Mouse (Mus musculus): ENCODE data around the gene Kif17. TPM values are rescaled to one million over a fixed set of nuclear protein-coding genes. Genes with fewer than 3 reads are reported as not detected.
"Not testable (repeated sequence)": the region's sequence is repeated elsewhere in the genome, so short reads cannot be mapped to it uniquely, and the experiment has no call there.

Kif17 gene
- total RNA-seq, 2 experiments from 2014 or later = 2.8 to 3.6 TPM

DNA sequence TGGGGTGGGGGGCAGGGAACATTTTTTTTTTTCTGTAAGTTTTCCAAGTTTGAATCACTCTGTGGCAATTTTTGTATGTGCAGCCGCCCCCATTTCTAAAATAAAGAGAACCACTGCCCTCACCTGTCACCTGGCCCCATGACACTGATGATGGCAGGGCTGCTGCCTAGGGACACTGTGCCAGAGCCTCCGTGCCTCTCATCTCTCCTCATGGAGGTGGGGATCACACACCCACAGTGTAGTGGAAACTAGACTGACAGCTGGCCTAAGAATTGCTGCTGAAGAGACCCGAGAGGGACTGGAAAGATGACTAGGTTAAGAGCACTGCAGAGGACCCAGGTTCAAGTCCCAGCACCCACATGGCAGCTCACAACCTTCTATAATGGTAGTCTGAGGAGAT is 61.9 kb downstream of the Kif17 start:
- no peak for DNase-seq (ENCODE audit: low spot score in 2 of 2)

DNA sequence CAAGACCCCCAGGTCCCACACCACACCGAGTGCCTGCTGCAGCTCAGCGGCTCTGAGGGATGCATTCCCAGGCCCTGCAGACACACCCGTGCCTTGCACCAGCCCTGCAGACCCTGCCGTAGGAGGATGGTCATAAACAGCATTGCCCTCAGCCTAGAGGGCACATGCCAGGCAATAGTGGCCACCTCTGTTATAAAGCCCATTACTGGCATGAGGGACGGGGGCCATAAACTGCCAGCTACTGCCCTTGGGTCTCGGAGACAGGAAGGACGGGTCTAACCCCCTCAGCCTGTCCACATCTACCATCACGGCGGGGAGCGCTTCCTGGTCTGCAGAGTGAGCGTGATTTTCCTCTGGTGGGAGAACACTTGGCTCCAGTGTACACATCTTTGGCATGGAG is 62.8 kb downstream of the Kif17 start:
- DNase-seq (ENCODE audit: low spot score in 2 of 2) = no peak

DNA sequence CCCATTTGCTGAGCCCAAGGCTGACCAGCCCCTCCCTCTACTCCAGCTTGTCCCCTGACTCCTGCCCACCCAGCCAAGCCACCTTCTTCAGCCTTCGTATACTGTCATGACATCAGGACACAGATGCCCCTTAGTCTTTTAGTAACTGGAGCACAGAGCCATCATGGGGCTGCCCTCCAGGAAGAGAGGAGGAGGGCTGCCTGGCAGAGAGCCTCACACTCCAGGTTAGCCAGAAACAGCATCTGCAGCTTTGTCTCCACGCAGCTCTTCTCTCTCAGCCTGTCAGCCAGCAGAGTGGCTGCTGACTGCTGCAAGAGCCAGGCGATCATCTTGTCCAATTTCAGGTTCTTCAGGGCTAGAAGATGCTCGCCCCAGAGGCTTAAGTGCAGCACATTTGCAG is 63.6 kb downstream of the Kif17 start:
- no peak for DNase-seq (ENCODE audit: low spot score in 2 of 2)

DNA sequence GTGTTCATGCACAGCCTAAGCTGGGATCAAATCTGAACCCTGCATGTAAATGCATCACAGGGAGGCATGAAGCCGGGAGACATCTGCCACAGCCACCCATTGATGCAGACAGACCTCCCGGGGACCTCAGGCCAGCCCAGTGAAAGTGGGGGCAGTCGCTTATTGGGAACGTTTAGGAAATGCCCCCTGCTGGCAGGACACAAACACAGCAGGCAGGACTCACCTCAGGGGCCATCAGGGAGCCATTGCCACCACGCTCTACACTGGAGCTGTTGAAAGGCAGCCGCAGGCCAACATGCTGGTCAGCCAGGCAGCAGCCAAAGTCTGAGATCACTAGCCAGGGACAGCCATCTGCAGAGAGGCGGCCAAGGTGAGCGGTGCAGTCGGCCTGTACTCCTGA is 65.5 kb downstream of the Kif17 start:
- no peak for DNase-seq (ENCODE audit: low spot score in 2 of 2)

DNA sequence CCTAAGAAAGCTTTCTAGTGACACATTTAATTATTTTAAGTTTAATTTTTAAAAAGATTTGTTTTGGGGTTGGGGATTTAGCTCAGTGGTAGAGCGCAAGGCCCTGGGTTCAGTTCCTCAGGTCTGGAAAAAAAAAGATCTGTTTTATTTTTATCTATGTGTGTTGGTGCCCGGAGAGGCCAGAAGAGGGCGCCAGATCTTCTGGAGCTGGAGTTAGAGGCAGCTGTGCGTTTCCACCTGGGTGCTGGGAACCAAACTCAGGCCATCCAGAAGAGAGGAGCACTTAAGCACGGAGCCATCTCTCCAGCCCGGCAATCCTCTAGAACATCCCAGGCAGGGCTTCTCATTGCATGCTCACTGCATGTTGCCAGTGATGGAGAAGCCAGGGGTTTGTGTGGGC is 66.1 kb downstream of the Kif17 start:
- no peak for DNase-seq (ENCODE audit: low spot score in 2 of 2)

DNA sequence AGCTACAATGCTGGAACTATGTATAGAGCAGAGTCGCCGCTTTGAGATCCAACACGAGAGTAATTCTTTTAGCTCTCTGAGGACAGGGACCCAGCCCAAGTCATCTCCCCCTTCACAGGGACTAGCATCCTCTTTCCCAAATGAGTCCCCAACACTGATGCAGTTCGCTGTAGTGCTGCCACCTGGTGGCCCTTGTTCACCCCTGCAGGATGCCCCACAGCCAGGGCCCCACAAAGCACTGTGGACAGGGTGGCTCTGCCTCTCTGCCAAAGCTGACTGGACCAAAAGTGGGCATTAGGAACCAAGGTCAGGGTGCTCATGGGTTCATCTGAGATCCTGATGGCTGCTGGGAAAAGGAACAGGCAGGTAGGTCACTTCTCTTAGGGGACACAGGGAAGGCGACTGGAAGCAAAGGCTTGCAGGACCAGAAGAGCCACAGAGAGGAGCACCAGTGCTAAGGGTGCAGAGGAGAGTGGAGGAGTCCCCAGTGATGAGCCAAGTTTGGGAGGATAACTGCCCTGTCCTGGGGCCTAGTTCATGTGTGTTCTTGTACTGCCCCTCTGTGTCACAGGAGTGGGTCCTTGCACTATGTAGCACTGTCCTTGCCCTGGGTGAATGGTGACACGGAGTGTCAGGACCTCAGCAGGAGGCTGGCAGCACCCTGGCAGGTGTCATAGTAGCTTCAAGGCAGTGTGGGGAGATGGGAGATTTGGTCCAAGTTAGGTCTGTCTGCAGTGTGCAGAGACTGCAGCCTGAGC is 68.5 kb downstream of the Kif17 start:
- peak; percentile 50 to 61 for DNase-seq (ENCODE audit: low spot score in 2 of 2)

DNA sequence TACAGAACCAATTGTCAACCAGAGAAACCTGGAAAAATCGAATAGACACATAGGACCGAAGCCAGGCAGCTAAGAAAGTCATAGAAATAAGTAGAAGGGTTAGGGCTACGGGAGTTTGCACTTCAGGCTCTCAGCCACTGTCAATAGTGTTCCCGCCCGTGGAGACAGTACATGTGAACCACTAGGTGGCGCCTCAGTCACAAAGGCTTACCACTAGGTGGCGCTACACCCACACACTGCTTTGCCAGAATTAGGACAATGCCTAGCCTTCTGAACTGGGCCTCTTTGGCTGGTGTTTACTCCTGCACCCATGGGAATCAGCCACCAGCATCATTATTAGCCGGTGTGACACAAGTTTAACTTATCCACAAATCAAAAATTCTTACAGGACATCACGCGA is 69.3 kb downstream of the Kif17 start:
- peak; percentile 85 to 88 for DNase-seq (ENCODE audit: low spot score in 2 of 2)

DNA sequence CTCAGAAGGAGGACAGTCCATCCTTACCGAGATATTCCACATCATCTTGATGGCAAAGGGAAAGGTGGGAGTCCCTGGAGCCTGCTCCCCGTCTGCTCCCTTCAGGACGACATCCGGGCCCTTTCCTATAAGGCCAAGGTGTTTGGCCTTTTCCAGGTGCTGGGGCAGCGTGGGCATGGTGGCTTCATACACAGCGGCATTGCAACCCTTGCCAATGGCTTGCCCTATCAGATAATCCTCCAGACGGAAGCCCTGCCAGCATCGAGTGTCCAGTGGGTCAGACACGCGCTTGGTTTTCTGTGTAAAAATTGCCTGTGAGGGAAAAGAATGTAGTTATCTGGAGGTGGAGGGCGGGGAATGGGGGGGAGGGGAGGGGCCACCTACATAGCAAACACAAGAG is 70.5 kb downstream of the Kif17 start:
- no peak for DNase-seq (ENCODE audit: low spot score in 2 of 2)

DNA sequence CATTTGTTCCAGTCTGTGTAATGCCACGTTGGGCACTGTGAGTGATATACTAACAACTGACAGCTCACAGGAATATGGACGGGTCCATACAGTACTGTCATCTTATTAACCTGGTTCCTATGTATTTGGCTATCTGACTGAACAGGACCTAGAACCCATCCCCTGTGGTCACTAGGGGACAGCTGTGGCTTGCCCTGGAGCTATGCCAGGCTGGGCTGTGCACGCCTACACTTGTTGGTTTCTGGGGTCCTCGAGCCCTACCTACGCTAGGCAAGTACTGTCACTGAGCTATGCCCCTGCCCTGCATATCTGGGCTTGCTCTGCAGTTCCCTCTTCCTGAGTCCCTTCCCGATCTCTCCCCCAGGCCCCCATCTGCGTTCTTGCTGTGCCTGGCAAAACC is 71.3 kb downstream of the Kif17 start:
- DNase-seq (ENCODE audit: low spot score in 2 of 2) = no peak

DNA sequence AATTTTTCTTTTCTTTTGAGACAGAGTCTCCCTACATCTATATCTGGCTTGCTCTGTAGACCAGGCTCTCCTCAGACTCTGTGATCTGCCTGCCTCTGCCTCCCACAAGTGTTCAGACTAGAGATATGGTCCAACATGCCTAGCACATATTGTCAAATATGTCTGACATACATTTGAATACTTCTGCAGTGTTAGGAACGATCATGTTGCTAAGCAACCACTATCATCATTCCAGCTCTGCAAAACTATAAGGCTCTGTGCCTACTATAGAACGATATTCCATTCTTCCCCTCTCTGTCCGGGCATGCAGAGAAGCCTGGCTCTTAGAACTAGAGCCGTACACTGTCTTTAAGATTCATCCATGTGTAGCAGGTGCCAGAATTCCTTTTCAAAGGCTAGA is 72.5 kb downstream of the Kif17 start:
- no peak for DNase-seq (ENCODE audit: low spot score in 2 of 2)

DNA sequence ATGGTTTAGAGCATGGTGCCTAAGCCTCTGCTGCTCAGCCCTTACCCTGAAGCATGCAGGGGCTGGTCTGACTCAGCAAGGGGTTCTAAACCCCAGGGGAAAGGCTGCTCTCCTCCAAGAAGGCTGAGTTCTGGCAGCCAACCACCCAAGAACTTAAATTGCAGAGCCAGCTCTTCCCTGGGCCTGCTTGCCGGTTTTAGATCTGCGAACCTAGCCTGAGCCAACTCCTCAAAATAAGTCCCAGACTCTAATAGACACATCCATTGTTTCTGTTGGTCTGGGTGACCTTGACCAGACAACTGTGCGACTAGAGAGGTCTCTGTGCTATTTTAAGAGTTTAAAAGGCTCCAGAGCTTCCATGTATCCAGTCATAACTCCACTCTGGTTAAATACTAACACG is 73.5 kb downstream of the Kif17 start:
- no peak for DNase-seq (ENCODE audit: low spot score in 2 of 2)

DNA sequence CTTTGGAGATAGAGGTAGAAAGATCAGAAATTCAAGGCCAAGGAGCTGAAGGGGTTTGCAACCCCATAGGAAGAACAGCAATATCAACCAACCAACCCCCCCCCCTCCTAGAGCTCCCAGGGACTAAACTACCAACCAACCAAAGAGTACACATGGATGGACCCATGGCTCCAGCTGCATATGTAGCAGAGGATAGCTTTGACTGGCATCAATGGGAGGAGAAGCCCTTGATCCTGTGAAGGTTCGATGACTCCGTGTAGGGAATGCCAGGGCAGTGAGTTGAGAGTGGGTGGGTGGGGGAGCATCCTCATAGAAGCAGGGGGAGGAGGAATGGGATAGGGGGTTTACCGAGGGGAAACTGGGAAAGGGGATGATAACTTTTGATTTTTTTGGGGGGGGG is 74.2 kb downstream of the Kif17 start:
- no peak for DNase-seq (ENCODE audit: low spot score in 2 of 2)

DNA sequence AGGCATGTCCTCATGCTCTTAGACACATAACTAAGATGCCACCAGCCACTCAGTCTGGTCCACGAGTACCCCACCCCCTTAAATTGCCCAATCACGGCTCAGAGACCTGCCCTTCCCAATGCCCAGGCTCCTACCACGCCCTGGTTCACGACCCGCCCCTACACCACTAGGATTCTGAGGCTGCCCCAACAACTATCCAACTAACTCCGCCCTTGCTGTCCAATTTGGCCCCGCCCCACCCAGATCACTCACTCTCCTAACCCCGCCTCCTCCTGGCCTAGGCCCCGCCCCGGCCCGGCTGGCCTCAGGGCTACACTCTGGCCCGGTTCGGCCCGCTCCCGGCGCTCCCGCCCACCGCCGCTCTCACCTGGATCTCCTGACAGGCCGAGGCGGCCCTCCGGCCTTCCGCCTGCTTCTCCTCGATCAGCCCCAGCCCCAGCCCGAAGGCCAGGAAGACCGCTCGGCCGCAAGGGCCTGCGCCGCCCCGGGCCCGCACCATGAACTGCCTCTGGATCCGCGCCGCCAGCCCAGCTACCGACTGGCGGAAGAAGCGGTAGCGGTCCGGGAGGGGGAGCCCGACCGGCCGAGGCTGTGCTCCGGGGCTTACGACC is 75.3 kb downstream of the Kif17 start:
- peak; percentile 97 to 98 for DNase-seq (ENCODE audit: low spot score in 2 of 2)

DNA sequence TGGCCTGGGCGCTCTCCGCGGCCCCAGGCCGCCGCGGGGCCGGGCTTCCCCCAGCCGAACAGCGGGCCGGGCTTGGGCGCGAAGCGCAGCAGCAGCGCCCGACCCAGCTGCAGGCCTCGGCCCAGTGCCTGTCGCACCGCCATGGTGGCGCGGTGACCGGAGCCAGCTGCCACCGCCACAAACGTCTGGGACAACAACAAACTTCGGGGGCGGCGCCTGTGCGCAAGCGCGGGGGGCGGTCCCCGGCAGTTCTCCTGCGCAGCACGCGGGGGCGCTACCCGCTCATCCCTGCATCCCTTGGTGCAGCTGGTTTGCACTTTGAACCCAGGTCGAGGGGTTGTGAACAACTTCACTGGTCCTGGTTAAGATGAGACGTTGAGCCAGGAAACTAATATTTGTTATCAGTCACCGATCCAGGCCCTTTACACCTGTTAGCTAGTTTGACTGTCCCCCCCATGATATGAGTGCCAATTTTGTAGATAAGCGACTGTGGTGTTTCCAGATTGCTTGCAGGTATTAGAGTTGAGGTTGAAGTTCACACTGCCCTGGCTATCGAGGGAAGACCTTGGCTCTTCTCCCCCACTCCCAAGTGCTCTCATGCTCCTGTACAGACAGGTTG is 76.0 kb downstream of the Kif17 start, which contains the start of gene Pink1:
Pink1 (minus strand) TSS at position 231 of the 619 bp plus-strand sequence.
- peak; percentile 92 to 95 for DNase-seq (ENCODE audit: low spot score in 2 of 2)

DNA sequence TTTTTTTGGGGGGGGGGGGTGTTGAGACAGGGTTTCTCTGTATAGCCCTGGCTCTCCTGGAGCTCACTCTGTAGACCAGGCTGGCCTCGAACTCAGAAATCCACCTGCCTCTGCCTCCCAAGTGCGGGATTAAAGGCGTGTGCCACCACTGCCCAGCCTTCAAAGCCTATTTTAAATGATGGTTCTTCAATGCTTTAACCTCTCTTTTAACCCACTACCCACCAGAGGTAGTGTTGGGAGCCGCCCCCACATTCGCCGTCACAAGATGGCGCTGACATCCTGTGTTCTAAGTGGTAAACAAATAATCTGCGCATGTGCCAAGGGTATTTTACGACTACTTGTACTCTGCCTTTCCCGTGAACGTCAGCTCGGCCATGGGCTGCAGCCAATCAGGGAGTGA is 76.9 kb downstream of the Kif17 start:
- DNase-seq (ENCODE audit: low spot score in 2 of 2) = not testable (repeated sequence)

DNA sequence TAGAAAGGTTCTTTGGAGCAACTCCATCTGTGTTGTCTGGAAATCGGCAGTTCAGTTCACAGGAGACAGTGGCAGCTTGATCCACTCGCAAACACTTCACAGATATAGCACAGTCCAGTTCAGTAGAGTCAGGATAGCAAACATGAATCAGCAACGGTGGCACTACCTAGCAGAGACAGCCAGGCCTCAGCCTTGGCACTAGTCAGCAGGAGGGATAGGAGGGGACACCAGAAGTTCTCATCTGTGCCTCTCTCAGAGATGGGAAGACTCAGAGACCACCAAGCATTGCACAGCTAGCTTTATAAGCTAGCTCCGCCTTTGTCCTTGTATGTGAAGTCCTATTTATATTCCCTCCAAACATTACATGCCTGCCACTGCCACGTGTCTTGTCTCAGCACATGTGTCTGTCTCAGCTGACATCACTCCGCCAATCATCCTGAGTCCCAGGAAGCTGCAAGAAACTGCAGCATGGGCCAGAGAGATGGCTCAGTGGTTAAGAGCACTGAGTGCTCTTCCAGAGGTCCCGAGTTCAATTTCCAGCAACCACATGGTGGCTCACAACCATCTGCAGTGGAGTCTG is 77.7 kb downstream of the Kif17 start:
- DNase-seq (ENCODE audit: low spot score in 2 of 2) = no peak

DNA sequence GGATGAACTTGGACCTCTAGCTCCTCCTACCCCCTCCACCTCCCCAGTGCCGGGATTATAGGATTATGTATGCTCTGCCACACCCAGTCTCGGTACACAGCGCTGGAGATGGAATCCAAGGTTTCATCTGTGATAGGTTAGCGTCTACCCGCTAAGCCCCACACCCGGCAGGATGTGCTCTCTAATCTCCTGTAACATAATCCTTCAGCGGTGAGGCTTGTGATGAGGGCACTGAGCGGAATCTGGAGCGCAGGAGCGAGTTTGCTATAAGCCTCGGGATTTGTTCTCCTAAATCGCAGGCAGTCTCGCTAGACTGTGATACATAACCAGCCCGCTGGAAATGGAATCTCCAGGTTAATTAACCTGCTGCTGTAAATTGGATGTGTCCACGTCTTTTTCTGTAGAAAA is 80.0 kb downstream of the Kif17 start:
- DNase-seq (ENCODE audit: low spot score in 2 of 2) = no peak

DNA sequence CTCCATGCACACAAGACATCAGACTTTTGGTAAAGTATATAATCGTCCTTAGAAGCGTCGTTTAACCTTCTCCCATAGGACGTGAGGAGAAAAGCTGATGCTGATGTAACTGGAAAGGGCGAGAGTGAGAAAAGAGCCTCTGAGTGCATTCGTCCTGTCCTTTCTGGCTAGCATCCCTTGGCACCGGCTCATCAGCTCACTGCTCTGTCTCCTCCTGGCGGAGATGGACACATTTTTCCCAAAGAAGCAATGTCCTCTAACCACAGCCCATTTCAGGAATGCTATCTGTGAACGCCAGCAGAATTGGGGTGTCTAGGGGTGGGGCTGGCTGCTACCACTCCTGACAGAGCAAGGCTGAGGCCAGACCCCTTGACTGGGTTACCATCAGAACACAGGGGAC is 81.4 kb downstream of the Kif17 start:
- no peak for DNase-seq (ENCODE audit: low spot score in 2 of 2)

DNA sequence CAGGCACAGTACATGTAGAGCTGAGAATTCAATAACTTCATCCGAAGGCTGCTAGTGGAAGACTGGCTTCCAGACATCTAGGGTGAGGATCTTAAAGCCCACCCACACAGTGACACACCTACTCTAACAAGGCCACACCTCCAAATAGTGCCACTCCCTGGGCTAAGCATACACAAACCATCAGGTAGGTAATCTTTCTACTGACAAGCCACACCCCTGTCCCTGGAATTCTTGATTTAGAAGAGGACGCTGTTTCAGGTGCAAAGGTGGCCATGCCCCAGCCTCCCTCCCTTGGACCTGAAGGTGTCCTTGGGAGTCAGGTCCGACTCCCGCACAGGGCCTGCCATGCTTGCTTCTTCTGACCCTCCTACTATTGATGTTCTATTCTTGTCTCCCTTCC is 82.9 kb downstream of the Kif17 start:
- DNase-seq (ENCODE audit: low spot score in 2 of 2) = no peak

DNA sequence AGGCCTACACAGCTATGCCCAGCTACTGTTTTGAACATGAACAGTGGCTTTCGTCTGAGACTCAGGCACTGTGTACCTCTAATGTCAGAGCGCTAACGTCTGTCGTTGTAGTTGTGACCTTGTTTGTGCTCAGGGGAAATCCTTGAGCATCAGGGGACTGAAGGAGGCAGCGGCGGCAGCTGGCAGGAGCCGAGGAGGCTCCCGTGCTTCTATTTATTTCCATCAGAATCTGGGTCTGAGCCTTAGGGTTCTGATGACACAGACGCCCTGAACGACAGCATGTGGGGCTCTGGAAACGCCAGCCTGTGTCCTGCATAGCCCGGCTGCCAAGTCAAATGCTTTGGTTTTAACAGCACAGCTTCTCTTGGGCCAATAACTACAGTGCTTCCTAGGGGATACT is 84.8 kb downstream of the Kif17 start:
- DNase-seq (ENCODE audit: low spot score in 2 of 2) = no peak

DNA sequence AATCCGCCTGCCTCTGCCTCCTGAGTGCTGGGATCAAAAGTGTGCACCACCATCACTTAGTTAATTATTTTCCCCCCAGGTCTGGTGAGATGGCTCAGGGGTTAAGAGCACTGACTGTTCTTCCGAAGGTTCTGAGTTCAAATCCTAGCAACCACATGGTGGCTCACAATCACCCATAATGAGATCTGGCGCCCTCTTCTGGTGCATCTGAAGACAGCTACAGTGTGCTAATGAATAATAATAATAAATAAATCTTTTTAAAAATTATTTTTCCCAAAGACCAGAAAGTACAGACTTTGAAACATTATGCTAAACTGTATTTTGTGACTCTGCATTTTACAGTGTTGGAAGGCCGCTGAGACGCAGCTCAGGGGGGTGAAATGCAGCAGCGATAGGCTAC is 85.4 kb downstream of the Kif17 start:
- DNase-seq (ENCODE audit: low spot score in 2 of 2) = no peak

DNA sequence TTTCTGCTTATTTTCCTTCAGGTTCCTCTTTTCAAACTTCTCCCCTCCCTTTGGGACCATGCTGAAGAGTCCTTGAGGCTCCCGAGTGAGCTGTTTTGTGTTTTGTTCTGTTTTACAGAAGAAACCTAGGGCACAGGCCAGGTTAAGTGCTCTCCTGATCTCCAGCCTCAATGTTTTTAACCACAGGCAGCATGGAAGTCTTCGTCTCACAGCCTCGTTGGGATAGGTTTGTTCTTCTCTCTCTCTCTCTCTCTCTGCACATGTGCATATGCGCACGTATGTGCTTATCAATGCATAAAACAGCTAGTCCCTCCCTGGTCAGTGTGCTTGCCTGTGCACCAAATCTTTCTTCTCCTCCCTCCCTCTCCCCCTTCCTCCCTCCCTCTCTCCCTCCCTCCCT is 86.6 kb downstream of the Kif17 start:
- DNase-seq (ENCODE audit: low spot score in 2 of 2) = no peak

Data from adrenal gland, adult 18-20 months (tissue).